Mouse (Mus musculus) thymus, postnatal 14 days (tissue): ENCODE data around the gene Mfsd4b4.
"Not testable (repeated sequence)": the region's sequence is repeated elsewhere in the genome, so short reads cannot be mapped to it uniquely, and the experiment has no call there.

Experiments used
- DNase-seq: peaks from one replicate; pipeline ENCODE4 v3.0.0; 2021

The Mfsd4b4 gene

DNA sequence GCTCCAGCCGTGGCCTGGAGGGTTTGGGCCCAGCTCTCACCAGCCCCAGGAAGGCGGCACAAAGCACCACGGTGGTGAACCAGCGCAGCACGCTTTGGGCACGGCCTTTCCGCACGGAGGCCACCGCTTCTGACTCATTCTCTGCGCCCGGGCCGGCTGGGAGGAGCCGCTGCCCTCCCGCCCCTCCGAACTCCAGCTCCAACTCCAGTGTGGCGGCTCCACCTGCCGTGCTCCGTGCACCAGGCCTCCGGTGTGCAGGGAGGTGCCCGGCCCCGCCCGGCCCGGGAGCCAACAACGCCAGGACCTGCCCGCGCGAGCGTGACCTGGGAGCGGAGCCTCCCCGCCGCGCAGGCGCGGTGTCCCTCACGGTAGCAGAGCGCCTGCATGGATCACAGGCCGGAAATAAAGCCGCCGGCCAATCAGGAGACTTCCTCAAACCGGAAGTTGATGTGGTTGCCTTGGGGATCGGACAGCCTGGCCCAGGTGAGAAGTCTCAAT is at the start of gene Mfsd4b4:
TSS of gene Mfsd4b4 (minus strand) at position 365 of the 498 bp plus-strand sequence.
- DNase-seq = peak; percentile 87

DNA sequence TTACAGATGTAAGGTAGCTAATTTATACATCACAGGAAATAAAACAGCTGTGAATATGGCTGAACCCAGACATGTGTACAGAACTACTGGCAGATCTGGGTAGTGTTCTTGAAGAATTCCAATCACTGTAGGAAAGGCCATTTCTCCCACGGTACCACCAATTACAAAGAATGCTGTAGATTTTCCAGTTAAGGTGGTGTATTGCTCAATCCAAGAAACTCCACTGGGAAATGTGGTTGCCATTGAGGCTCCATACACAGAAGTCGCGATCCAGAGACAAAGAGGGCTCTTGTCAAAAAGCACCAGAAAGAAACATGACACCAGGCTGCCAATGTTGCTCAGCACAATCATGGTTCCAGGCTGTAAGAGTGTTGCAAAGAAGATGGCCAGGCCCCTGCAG is 48.2 kb upstream of the Mfsd4b4 start:
- DNase-seq = not testable (repeated sequence)

DNA sequence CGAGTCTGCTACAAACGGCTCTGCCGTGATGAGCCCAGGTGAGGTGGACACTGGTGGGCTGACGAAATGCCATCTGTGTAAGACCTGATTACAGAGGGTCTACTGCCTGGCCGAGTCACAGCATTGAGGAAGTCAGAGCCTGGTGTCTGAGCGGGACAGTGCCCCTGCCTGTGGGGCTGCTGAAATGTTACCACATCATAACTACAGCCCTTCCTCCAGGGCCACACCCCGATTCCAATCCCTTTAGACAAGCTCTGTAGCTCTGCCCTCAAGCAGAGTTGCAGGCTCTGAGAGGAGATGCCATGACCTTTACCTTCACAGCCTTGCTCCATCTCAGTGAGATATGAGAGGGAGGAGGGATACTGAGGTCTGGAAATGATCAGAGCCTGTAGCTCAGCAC is 37.5 kb upstream of the Mfsd4b4 start:
- no peak for DNase-seq

DNA sequence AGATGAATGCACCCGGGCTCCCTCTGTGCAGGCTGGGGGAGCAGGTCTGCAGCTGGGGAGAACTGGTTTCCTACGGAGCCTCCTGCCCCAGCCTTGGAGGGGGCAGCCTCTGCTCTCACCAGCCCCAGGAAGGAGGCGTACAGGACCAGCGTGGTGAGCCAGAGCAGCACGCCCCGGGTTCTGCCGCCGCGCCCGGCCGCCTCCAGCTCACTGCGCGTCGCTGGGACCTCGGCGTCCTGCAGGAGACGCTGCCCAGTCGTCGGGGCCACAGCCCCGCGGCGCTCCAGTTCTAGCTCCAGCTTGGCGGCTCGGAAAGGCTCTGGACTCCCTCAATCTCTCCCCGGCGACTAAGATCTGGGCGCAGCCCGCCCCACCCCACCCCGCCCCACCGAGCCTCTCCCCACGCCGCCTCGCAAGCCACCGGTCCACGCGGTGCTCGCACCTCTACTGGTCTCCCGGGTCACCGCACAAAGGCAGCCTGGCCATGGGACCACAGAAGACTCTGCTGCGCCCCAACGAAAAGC is 27.6 kb upstream of the Mfsd4b4 start, which contains the start of gene Mfsd4b2:
TSS of gene Mfsd4b2 (minus strand) at position 308 of the 524 bp plus-strand sequence.
- DNase-seq = peak; percentile 31

DNA sequence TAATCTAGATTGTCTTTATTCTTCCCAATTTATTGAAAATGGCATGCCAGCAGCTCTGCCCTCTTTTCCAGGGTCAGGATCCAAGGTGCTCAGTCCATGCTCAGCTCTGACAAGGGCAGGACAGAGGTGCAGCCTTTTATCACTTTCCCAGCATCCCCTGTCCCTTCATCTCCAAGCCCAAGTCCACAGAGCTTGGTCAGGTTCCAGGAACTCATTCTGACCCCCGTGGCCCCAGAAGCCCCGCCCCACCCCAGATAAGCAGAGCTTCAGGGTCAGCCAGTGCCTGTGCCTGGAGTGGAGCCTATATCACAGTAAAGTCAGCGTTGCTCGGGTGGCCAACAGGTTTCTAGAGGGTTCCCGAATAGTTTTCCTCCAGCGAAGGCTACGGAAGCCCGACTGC is 25.5 kb upstream of the Mfsd4b4 start:
- DNase-seq = not testable (repeated sequence)

DNA sequence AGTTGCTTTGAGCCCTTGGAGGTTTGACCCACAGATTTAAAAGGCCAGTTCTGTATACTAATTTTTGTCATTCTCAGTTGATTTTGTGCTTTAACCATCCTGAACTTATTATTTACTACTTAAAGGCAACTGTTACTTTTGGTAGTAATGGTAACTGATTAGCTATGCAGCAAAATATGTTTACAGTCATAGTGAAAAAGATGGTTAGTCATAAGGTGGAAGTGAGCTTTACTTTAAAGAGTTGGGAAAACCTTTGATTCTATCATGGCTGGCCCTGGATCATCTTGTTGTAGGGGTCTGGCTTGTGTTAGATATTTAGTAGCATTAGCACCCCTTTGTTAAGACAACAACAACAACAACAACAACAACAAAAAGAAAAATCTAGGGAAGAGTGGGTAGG is 13.6 kb upstream of the Mfsd4b4 start:
- DNase-seq = no peak

DNA sequence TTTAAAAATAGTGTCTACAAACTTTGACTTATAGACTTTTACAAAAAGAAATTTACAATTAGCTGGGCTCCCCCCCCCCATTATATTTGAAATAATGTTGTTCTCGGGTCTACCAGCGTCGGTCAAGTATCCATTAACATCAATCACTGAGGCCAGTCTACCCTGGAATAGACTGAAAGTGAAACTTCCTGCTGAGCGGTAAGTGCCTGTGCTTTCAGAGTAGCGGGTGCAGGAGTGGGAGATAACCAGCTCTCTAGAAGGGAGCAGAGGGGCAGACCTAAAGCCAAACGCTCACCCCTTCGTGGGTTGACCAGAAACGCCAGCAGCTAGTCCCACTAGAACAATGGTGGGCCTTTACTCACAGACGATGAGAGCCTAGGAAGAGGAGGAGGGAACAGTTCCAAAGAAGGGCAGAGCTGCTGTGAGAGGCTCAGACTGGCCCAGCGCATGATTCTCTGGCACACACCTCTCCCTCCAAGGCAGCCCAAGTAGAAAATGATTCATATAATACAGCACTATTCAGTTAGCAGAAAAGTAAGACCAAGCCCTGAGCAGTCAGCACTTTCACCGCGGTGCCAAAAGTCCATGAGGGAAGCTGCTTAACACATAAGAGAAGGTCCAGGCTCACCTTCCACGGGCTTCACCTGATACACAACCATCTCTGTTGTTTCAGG is 9.9 kb upstream of the Mfsd4b4 start:
- no peak for DNase-seq

DNA sequence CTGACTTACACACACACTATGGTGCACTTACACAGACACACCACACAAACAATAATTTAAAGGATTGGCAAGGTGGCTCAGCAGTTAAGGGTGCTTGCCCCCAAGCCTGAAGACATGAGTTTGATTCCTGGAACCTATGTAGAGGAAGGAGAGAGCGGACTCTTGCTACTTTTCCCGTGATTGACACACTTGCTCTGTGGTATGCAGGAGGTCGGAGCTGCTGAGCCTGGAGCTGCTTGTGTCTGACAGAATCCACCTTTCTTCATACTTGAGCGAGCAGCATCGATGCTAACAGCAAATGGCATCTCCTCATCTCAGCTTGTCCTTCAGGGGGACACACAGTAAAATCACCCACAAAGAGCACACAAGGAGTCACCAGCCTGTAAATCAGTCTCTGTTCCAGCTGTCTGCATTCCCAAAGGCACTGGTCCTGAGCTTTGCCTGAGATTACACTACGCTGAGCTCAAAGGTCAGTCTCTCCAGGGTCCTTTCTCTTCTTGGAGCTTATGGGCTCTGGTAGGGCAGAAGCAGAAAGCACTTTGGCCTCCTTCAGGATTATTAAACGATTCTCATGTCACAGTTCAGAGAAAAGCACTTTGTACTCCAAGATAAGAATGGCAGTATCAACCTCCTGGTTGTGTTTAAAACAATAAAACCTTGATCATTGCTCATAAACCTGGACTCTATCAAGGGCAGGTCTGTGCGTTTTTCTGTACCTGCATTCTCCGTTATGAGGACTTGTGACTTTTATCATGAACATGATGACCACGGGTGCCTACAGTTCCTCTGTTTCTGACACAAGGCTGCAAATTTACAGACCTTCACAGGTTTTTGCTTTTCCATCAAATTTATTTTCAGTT is 8.0 kb upstream of the Mfsd4b4 start:
- no peak for DNase-seq

DNA sequence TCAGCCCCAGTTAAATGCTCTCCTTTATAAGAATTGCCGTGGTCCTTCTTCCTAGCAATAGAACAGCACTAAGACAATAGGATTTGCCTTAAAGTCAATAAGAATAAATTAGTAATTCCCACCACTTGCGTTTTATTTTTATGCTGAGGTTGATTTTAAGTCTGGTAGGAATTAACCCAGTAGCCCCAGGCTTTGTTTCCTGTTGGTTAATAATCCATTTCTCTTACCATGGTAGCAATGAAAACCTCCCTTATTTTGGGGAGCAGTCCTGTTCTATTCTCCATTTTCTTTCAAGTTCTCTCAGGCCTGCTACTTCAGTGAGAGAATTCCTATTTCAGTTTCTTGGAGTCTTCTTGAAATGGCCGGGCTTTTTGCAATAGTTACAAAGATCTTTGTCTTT is 5.2 kb upstream of the Mfsd4b4 start:
- DNase-seq = no peak

DNA sequence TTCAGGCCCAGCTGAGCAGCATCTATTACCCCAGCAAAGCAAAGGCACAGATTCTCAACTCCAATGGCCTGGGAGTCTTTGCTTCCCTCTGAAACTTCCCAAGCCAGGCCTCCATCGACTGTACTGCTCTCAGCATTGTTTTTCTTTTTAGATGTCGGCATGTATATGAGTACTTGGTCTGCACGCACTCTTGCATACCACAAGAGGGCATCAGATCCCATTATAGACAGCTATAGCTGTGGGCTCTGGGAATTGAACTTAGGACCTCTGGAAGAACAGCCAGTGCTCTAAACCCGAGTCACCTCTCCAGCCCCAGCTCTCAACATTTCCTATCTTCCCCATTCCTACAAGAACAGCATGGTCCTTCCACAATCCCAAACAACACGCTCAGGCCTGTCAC is 2.5 kb downstream of the Mfsd4b4 start:
- DNase-seq = peak; percentile 8

DNA sequence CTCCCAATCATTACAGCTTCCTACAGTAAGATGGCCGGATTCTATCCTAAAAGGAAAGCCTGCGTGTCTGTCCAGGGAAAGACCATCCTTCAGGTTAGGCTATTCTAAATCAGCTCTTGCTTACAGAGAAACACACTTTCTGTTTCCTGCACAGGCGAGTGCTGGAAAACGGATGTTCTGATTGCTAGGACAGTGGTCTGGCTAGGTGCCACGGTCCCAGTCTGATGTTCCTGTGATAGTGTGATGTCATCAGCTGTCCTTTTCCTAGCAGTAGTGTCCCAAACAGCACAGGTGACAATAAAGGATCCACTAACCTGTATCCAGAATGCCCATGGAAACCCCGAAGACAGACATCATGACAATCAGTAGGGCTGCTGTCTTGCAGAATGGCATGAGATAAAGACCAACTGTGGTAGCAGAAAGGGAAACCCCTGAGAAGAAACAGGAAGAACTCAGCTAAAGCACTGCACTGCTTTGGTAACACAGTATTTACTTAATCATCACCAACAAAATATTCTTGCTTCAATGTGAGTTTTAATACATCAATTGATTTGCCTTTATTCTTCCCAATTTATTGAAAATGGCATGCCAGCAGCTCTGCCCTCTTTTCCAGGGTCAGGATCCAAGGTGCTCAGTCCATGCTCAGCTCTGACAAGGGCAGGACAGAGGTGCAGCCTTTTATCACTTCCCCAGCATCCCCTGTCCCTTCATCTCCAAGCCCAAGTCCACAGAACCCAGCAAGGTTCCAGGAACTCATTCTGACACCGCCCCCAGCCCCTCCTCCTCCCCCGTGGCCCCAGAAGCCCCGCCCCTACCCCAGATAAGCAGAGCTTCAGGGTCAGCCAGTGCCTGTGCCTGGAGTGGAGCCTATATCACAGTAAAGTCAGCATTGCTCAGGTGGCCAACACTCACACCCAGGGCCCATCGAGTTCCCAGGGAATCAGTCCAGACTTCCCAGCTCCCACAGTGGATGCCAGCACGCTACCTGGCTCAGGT is 5.0 kb downstream of the Mfsd4b4 start:
- no peak for DNase-seq

DNA sequence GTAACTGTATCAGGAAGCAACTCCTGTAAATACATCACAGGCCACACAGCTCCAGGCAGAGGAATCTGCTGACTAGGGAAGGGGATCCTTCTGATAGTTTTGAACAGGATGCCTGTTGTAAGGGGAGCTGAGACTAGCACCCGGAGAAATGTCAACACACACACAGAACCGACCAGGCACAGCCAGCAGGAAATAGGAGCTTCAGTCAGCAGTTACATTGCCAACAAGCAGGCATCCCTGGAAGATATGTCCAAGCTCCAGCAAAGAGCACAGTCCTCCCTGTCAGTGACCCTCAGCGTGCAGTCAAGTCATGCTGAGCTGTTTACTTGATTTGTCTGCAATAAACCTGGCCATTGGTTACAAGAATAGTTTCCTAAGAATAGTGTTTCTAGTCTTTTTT is 10.4 kb downstream of the Mfsd4b4 start:
- DNase-seq = no peak

DNA sequence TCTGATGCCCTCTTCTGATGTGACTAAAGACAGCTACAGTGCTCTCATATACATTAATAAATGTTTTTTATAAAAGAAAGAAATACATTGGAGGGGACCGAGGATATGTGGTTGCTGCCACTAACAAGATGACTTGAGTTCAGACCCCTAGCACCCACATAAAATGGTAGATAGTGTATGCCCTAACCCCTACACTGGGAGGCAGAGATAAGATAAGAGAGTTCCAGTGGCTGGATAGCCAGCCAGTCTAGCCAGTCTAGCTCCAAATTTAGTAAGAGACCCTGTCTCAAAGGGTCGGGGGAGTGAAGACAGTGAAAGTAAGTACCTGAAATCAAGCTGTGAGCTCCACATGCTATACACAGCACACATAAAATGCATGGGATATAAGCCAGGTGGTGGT is 33.5 kb downstream of the Mfsd4b4 start:
- DNase-seq = no peak

DNA sequence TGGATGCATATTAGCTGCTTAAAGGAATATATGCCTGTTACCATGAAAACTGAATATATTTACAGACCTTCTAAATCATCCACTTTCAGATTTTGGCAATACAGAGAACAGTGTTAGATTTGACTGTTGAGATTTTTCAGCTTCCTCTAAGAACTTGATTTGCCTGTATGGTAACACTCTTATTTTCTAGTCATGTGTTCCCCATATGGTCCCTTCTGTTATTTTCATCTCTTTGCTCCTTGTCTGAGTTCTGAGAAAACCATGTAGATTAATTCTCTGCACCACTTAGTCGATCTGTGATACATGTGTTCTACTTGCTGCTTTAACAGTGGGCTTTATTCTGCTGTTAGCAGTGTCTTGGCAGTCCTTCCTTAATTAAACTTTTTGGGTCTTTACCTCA is 56.4 kb downstream of the Mfsd4b4 start:
- no peak for DNase-seq
